23 mouse cellular contexts compared by ENCODE assay signal in the genomic region with DNA sequence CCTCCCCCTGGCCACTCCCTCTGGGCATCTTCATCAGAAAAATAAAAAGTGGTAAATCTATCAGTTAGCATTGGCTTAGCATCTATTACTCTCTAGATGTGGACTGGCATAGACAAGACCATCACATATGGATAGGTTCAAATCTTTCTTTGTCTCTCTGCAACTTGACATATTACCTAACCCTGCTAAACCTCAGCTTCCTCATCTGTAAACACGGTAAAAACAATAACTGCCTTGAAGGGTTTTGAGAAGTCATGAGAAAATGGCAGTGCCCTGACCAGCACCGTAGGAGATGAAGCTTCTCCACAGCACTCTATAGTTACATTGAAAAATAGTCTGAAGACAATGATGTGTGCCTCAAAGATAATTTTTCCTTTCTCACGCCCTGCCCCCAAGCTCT. TPM values are rescaled to one million over a fixed set of nuclear protein-coding genes. Genes with fewer than 3 reads are reported as not detected.
A peak's percentile ranks its signal among the peaks of the same experiment; 100 is the strongest.
DNase-seq lines count a peak whose midpoint lies in the region; ATAC-seq and TF ChIP-seq lines count a peak whose summit lies in the region.
"Had no signal": no experiment of that assay in that cellular context is flagged by ENCODE, and none has a peak within 500 bp of the region (broad histone marks: within the 10 kb centered on the region; RNA-seq: fewer than 3 reads in every experiment).

No protein-coding gene starts in this region.

- H3K9me3 ChIP-seq in heart, embryonic 13.5 days, result no peaks in the 10 kb centered on the region
- H3K9me3 ChIP-seq: embryonic facial prominence, embryonic 15.5 days; forebrain, embryonic 10.5 days; hindbrain, embryonic 15.5 days had no signal

- ATAC-seq in heart, embryonic 13.5 days (ENCODE audit: extremely low read depth, insufficient number of reproducible peaks, low FRiP score, low TSS enrichment), result no peak
- peak; percentile 33; the same call in 1 of the 2 replicates for ATAC-seq in common myeloid progenitor, adult 5-6 weeks (replicated peaks; ENCODE audit: low read depth, poor library complexity, severe bottlenecking)
- ATAC-seq in monocyte, adult 5-6 weeks (replicated peaks; ENCODE audit: insufficient number of reproducible peaks, low FRiP score, low TSS enrichment, poor library complexity, severe bottlenecking), result peak; percentile 68
- no peak for ATAC-seq in activated CD4-positive, CD25-positive, alpha-beta regulatory T cell, adult 4 months
- ATAC-seq: forebrain, embryonic 14.5 days; intestine, embryonic 16.5 days had no signal

- peak overlapping the region; percentile 48 for H3K4me2 ChIP-seq in heart, embryonic 13.5 days
- H3K4me2 ChIP-seq: embryonic facial prominence, embryonic 15.5 days; hindbrain, embryonic 15.5 days had no signal

- DNase-seq in heart, adult 18-20 months, result no peak
- no peak for DNase-seq in kidney, adult 2 months
- DNase-seq in kidney, adult 18-20 months, result no peak
- no peak for DNase-seq in thymus, adult 2 months
- DNase-seq: adrenal gland, postnatal 10 days; cerebellum, adult 18-20 months; cerebellum, adult 9-11 months; embryo, embryonic 11 days; gastrocnemius, adult 2 months; gastrocnemius, postnatal 25 days; heart, adult 11 months; kidney, adult 9 months had no signal

- no peak overlapping the region for H3K9ac ChIP-seq in heart, embryonic 13.5 days
- H3K9ac ChIP-seq: embryonic facial prominence, embryonic 15.5 days; hindbrain, embryonic 15.5 days had no signal

- H3K36me3 ChIP-seq in heart, embryonic 13.5 days, result no peaks in the 10 kb centered on the region
- H3K36me3 ChIP-seq in kidney, adult 2 months (ENCODE audit: control insufficient read depth, insufficient read depth, low read length), result no peaks in the 10 kb centered on the region
- H3K36me3 ChIP-seq in thymus, adult 2 months (ENCODE audit: control insufficient read depth, insufficient read depth, low read length), result no peaks in the 10 kb centered on the region
- H3K36me3 ChIP-seq: embryonic facial prominence, embryonic 15.5 days; forebrain, embryonic 10.5 days; hindbrain, embryonic 15.5 days had no signal

- peak overlapping the region; percentile 33 for H3K4me3 ChIP-seq in heart, embryonic 13.5 days
- no peak overlapping the region for H3K4me3 ChIP-seq in kidney, adult 2 months (ENCODE audit: insufficient read depth, low read depth, low read length)
- no peak overlapping the region for H3K4me3 ChIP-seq in thymus, adult 2 months (ENCODE audit: control insufficient read depth, insufficient read depth, low read length)
- H3K4me3 ChIP-seq: embryonic facial prominence, embryonic 15.5 days; erythroblast, embryonic 14.5 days; forebrain, embryonic 10.5 days; gastrocnemius, adult 2 months; hindbrain, embryonic 15.5 days had no signal

- TF ChIP-seq CTCF in kidney, adult 2 months (conservative IDR thresholded peaks at IDR 0.05; ENCODE audit: insufficient read depth, insufficient read length, low read depth, low read length), result no peak
- no peak for TF ChIP-seq CTCF in thymus, adult 2 months (IDR thresholded peaks at IDR 0.05; ENCODE audit: borderline replicate concordance, control insufficient read depth, extremely low read depth, insufficient read depth, low read length, poor library complexity)

- no peaks in the 10 kb centered on the region; the same call in none of the 2 replicates for H3K27me3 ChIP-seq in heart, embryonic 13.5 days (replicated peaks)
- H3K27me3 ChIP-seq in kidney, adult 2 months (replicated peaks; ENCODE audit: control insufficient read depth, insufficient read depth, low read length), result no peaks in the 10 kb centered on the region
- no peaks in the 10 kb centered on the region for H3K27me3 ChIP-seq in thymus, adult 2 months (ENCODE audit: control insufficient read depth, insufficient read depth, low read length)
- H3K27me3 ChIP-seq: embryonic facial prominence, embryonic 15.5 days; hindbrain, embryonic 15.5 days had no signal

- WGBS in heart, embryonic 13.5 days, result 53% methylated on average over 3 of the region's 3 CpGs
- whole genome bisulfite sequencing in kidney, adult 2 months, result 81% methylated on average over 3 of the region's 3 CpGs
- WGBS in thymus, adult 2 months, result 37% methylated on average over 3 of the region's 3 CpGs

- TF ChIP-seq POLR2A in kidney, adult 2 months (IDR thresholded peaks at IDR 0.05; ENCODE audit: low read depth, low read length), result no peak
- TF ChIP-seq POLR2A in thymus, adult 2 months (IDR thresholded peaks at IDR 0.05; ENCODE audit: control insufficient read depth, extremely low read depth, insufficient read depth, low read length, poor library complexity), result no peak

- H3K4me1 ChIP-seq in heart, embryonic 13.5 days, result 0 out of 2 replicates have a peak, but pooled peaks cover 3% of the 10 kb centered on the region
- no peaks in the 10 kb centered on the region for H3K4me1 ChIP-seq in kidney, adult 2 months (ENCODE audit: control insufficient read depth, insufficient read depth, low read length)
- H3K4me1 ChIP-seq in thymus, adult 2 months (replicated peaks; ENCODE audit: control insufficient read depth, insufficient read depth, low read length), result no peaks in the 10 kb centered on the region
- H3K4me1 ChIP-seq: embryonic facial prominence, embryonic 15.5 days; forebrain, embryonic 10.5 days; hindbrain, embryonic 15.5 days had no signal

- H3K27ac ChIP-seq in heart, embryonic 13.5 days (replicated peaks), result peak overlapping the region; percentile 84
- 0 out of 2 replicates have a peak overlapping the region, but pooled peaks have one; percentile 16 for H3K27ac ChIP-seq in kidney, adult 2 months (ENCODE audit: insufficient read depth, low read depth, low read length)
- H3K27ac ChIP-seq in thymus, adult 2 months (ENCODE audit: control insufficient read depth, insufficient read depth, low read length), result no peak overlapping the region
- H3K27ac ChIP-seq: embryonic facial prominence, embryonic 15.5 days; forebrain, embryonic 10.5 days; gastrocnemius, adult 2 months; hindbrain, embryonic 15.5 days had no signal

RNA-seq across cellular contexts. Expression of a gene that starts 1.5 kb away (rescaled TPM):
- polyA plus RNA-seq in heart, embryonic 13.5 days (2015; fragmentation: Nextera tagmentation; extraction: Ambion mirVana), result 5.8 and 5.9 TPM in 2 replicates
- total RNA-seq in heart, adult 18-20 months (2021), result 1 to 10 TPM; 1.9 to 2.5 TPM
- polyA plus RNA-seq in kidney, adult 2 months (2012; rRNA removed), result 0.34 and 0.50 TPM in 2 replicates
- 1.4 and 1.9 TPM in 2 replicates for total RNA-seq in common myeloid progenitor, adult 5-6 weeks (2017)
- 16.2 to 31.2 TPM (median 29.7 TPM) in 3 replicates for total RNA-seq in monocyte, adult 5-6 weeks (2017)
- polyA plus RNA-seq in activated CD4-positive, CD25-positive, alpha-beta regulatory T cell, adult 4 months (2017; shearing (Covaris generic)), result not detected
- polyA plus RNA-seq in thymus, adult 2 months (2012; rRNA removed), result 0.31 and 0.50 TPM in 2 replicates
- total RNA-seq: ES-E14 had no signal
- polyA plus RNA-seq: erythroblast, embryonic 14.5 days had no signal

RNA-seq across cellular contexts. Expression of a gene that starts 12.6 kb away (rescaled TPM):
- polyA plus RNA-seq in heart, embryonic 13.5 days (2015; fragmentation: Nextera tagmentation; extraction: Ambion mirVana), result 8.1 and 10.0 TPM in 2 replicates
- 1 to 10 TPM; 7.0 to 7.8 TPM for total RNA-seq in heart, adult 18-20 months (2021)
- polyA plus RNA-seq in kidney, adult 2 months (2012; rRNA removed), result 1.1 and 1.7 TPM in 2 replicates
- total RNA-seq in common myeloid progenitor, adult 5-6 weeks (2017), result 1.2 TPM in 1 of 2 replicates, not detected in the other
- total RNA-seq in monocyte, adult 5-6 weeks (2017), result 0.58 TPM in 1 of 3 replicates, not detected in the others
- not detected for polyA plus RNA-seq in activated CD4-positive, CD25-positive, alpha-beta regulatory T cell, adult 4 months (2017; shearing (Covaris generic))
- 0.57 and 0.75 TPM in 2 replicates for polyA plus RNA-seq in thymus, adult 2 months (2012; rRNA removed)

Comparison
In these comparisons a context has a peak if more than half of its experiments do, and no peak if none do; other contexts are left out.
1. ATAC-seq: peak in common myeloid progenitor, adult 5-6 weeks (single experiment) and monocyte, adult 5-6 weeks (single experiment); none in heart, embryonic 13.5 days (single experiment) and activated CD4-positive, CD25-positive, alpha-beta regulatory T cell, adult 4 months (single experiment).